Mouse (Mus musculus) stomach, postnatal 0 days (tissue): ENCODE measurements around the gene Cog5.

Experiments used
- CTCF ChIP-seq: IDR thresholded peaks from 2 replicates; pipeline ENCODE4 v1.5.1; 2016; ENCODE audit warnings: antibody characterized with exemption, low read depth, mild to moderate bottlenecking, moderate library complexity
- EP300 ChIP-seq: optimal IDR thresholded peaks from 2 replicates; pipeline ENCODE3; 2016; ENCODE audit warnings: antibody characterized with exemption

DNA sequence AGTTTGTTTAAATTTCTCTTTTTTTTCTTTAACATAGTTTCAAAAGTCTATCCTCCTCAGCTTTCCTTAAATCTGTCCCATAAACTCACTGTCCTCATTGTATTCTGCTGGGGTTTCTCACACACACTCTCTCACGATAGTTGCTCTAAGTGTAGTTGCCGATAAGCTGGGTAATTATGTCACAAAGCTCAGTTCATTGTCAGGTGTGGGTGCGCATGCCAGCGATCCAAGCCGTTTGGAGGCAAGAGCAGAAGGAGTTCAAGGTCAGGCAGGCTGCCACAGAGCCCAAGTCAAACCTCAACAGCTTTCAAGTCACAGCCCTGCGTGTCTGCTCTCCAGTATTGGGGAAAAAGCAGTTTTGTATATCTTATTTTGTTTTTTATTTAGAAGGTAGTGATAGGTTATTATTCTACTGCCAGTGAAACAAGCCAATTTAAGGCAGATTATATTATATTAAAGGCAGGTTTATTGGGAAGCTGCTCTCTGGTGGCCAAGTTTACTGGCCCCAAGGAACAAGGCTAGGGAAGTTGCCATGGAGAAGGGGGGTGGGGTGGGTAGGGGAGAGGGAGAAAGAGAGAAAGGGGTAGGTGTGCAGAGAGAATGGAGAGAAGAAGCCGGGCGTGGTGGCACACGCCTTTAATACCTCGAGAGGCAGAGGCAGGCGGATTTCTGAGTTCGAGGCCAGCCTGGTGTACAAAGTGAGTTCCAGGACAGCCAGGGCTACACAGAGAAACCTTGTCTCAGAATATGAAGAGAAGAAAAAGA lies 71.0 kb downstream of the Cog5 start:
- no peak for TF ChIP-seq CTCF
- no peak for TF ChIP-seq EP300
